Mouse (Mus musculus): ENCODE measurements at regions not wholly inside any gene's neighbourhood (a gene's known extent, or its start where the extent isn't known, plus 50 kb on each side); places are given as distances from the start of the nearest gene placed in this dataset.

DNA sequence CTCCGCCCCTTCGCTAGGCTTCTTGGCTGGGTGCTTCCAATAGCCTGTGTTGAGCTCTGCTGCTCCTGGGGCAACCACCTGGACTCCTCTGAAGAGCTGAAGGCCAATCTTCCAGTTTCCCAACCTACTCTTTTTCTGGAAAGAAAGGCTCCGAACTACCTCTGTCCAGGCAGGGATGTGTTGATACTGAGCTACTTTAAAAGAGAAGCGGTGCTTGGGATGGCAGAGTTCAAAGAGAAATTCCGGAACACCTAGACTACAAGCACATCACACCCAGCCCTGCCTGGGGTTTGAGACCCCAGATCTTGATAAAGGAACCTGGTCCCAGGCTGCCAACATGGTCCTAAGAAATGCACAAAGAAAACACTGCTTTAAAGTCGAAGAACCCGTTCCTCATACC lies 315.7 kb downstream of the Parp8 start:
- peaks cover 62% of the 10 kb centered on the region for H3K27me3 ChIP-seq (replicated peaks)
- H3K36me3 ChIP-seq (replicated peaks; ENCODE audit: low read length), result no peaks in the 10 kb centered on the region
- TF ChIP-seq FLI1 (IDR thresholded peaks at IDR 0.05; ENCODE audit: low read length) (no peak), GATA1 (IDR thresholded peaks at IDR 0.05; ENCODE audit: borderline replicate concordance, low read length) (no peak)
- H3K4me1 ChIP-seq, result peaks cover 24% of the 10 kb centered on the region
- no peaks in the 10 kb centered on the region for H3K9me3 ChIP-seq
- H3K4me3 ChIP-seq (replicated peaks), result no peak overlapping the region

- no peaks in the 10 kb centered on the region for H3K9me3 ChIP-seq
- peaks cover 24% of the 10 kb centered on the region for H3K4me1 ChIP-seq
- H3K36me3 ChIP-seq (replicated peaks; ENCODE audit: low read length), result no peaks in the 10 kb centered on the region
- peaks cover 65% of the 10 kb centered on the region for H3K27me3 ChIP-seq (replicated peaks)
- TF ChIP-seq FLI1 (IDR thresholded peaks at IDR 0.05; ENCODE audit: low read length) (no peak), GATA1 (IDR thresholded peaks at IDR 0.05; ENCODE audit: borderline replicate concordance, low read length) (no peak)
- no peak overlapping the region for H3K4me3 ChIP-seq (replicated peaks)
These were observed 316.5 kb downstream of the Parp8 start for GRCm38 (mm10) chr13:116708846-116709245.

DNA sequence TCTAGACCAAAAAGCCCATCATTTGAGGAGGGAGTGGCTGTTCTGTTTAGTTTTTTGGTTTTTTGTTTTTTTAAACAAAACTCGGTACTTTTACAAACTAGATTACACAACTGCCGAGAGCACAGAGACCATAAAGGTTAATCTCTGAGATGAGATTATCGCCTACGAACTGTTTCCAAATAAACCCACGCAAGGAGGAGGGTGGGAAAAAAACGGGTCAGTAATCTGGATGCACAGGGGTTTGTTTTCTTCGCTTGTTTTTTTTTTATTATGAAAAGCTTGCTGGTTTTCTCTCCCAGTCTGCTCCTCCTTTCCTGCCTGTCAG lies 316.9 kb downstream of the Parp8 start:
- Histone ChIP-seq H3K27me3 (replicated peaks) (peaks cover 65% of the 10 kb centered on the region), H3K36me3 (replicated peaks; ENCODE audit: low read length) (no peaks in the 10 kb centered on the region), H3K4me1 (peaks cover 24% of the 10 kb centered on the region), H3K9me3 (no peaks in the 10 kb centered on the region), H3K4me3 (replicated peaks) (no peak overlapping the region)
- no peak for TF ChIP-seq FLI1 (IDR thresholded peaks at IDR 0.05; ENCODE audit: low read length)
- TF ChIP-seq GATA1 (IDR thresholded peaks at IDR 0.05; ENCODE audit: borderline replicate concordance, low read length), result no peak

DNA sequence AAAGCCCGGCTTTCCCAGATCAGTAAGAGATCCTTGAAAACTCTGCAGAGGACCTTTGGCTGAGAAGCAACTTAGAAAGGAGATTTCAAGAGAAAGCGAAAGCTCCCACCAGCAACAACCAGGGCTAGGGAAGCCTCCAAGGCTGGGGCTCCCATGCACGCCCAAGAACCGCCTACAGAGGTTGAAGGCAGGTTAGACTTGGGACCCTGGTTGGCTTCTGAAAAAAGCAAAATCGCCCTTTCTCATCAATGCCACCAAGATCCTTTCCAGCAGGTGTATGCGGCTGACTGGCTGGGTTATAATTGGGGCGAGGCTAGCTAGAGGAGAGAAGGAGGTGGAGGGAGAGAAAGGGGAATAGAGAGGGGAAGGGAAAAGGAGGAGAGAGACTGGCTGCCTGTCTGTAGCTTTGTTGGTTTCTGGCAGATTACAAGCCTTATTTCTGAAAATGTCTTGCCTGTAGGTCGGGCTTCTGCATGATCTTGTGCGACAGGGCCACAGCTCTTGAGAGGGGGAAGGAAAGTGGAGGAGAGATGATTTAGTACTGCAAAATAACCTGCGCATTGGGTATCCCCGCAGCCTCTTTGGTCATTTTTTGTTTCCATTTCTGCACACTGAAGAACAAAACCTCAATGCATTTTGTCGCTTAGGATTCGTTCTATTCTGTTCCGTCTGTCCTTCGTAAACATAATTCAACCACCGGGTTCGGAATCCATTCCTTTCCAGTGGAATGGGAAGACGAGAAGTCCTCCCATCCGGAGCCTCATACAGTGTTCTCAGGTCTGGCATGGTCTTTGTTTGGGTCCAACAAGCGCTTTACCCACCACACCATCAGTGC lies 317.5 kb downstream of the Parp8 start:
- TF ChIP-seq FLI1 (IDR thresholded peaks at IDR 0.05; ENCODE audit: low read length) (no peak), GATA1 (IDR thresholded peaks at IDR 0.05; ENCODE audit: borderline replicate concordance, low read length) (no peak)
- Histone ChIP-seq H3K4me1 (peaks cover 24% of the 10 kb centered on the region), H3K27me3 (replicated peaks) (peaks cover 65% of the 10 kb centered on the region), H3K4me3 (replicated peaks) (peak overlapping the region; percentile 19), H3K9me3 (no peaks in the 10 kb centered on the region), H3K36me3 (replicated peaks; ENCODE audit: low read length) (no peaks in the 10 kb centered on the region)

DNA sequence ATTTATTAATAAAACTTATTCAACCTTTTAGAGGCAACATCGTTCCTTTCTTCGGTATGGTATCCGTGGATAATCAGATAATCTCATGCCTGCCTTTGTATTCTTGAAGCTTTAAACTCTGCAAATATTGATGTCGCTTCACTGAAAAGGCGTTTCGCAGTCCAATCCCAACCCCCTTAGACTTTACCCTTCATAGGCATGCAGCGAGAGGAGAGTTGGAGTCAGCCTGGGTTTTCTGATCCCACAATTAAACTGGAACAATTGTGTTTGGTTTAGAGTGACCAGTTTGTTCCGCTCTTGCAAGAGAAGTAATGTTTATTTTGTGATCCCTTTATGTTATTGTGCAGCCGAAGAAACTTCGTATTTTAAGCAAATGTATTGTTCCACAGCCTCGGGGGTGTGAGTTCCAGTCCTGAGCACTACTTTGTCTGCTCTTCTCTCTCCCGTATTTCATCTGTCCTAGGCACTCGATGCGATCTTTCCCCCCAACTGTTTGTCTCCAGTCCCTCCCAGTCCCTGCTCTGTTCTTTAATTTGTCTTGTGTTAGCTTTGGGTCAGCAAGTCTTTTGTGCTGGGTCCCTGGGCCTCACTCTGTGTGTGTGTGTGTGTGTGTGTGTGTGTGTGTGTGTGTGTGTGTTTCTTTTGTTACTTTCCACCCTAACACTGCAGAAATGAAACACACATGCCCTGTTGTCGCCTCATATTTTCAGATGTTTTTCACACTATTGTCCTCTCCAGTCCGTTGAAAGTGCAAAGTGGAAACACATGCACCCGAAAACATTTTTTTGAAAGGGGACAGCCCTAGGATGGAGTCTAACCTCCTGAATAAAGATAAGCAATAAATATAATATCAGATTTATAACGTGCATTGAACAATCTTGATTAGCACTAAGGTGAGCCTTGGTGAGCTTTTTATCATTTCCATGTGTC lies 318.7 kb downstream of the Parp8 start:
- Histone ChIP-seq H3K4me3 (replicated peaks) (no peak overlapping the region), H3K9me3 (no peaks in the 10 kb centered on the region), H3K36me3 (replicated peaks; ENCODE audit: low read length) (no peaks in the 10 kb centered on the region), H3K4me1 (peaks cover 18% of the 10 kb centered on the region), H3K27me3 (replicated peaks) (peaks cover 65% of the 10 kb centered on the region)
- no peak for TF ChIP-seq GATA1 (IDR thresholded peaks at IDR 0.05; ENCODE audit: borderline replicate concordance, low read length)
- TF ChIP-seq FLI1 (IDR thresholded peaks at IDR 0.05; ENCODE audit: low read length), result no peak

GRCm38 (mm10) chr13:116705611-116706386 lies 319.5 kb downstream of the Parp8 start:
- Histone ChIP-seq H3K4me1 (peaks cover 11% of the 10 kb centered on the region), H3K9me3 (no peaks in the 10 kb centered on the region), H3K27me3 (replicated peaks) (peaks cover 57% of the 10 kb centered on the region), H3K4me3 (replicated peaks) (peak overlapping the region; percentile 69), H3K36me3 (replicated peaks; ENCODE audit: low read length) (no peaks in the 10 kb centered on the region)
- TF ChIP-seq GATA1 (IDR thresholded peaks at IDR 0.05; ENCODE audit: borderline replicate concordance, low read length) (no peak), FLI1 (IDR thresholded peaks at IDR 0.05; ENCODE audit: low read length) (no peak)

- no peaks in the 10 kb centered on the region for H3K27me3 ChIP-seq (replicated peaks)
- H3K36me3 ChIP-seq (replicated peaks; ENCODE audit: low read length), result no peaks in the 10 kb centered on the region
- no peaks in the 10 kb centered on the region for H3K9me3 ChIP-seq
- TF ChIP-seq FLI1 (IDR thresholded peaks at IDR 0.05; ENCODE audit: low read length), result no peak
- no peak for TF ChIP-seq GATA1 (IDR thresholded peaks at IDR 0.05; ENCODE audit: borderline replicate concordance, low read length)
- H3K4me1 ChIP-seq, result no peaks in the 10 kb centered on the region
- no peak overlapping the region for H3K4me3 ChIP-seq (replicated peaks)
These were observed 336.6 kb downstream of the Parp8 start for GRCm38 (mm10) chr13:116688714-116689113.

Measured in megakaryocyte, embryonic 14.5 days (primary cell).